Mouse (Mus musculus) stomach, postnatal 0 days (tissue): ENCODE data around the gene Zbtb16.

Experiments used
- CTCF ChIP-seq: IDR thresholded peaks from 2 replicates; pipeline ENCODE4 v1.5.1; 2016; ENCODE audit warnings: antibody characterized with exemption, low read depth, mild to moderate bottlenecking, moderate library complexity
- EP300 ChIP-seq: optimal IDR thresholded peaks from 2 replicates; pipeline ENCODE3; 2016; ENCODE audit warnings: antibody characterized with exemption

GRCm38 (mm10) chr9:48834006-48834405, 2.0 kb downstream of the Zbtb16 start:
- TF ChIP-seq EP300 (no peak), CTCF (no peak)
